Mouse (Mus musculus): Measurements from ENCODE around the gene Brinp2.

Brinp2 gene

GRCm38 (mm10) chr1:158221048-158221447 is 135.1 kb downstream of the Brinp2 start:
- DNase-seq (ENCODE audit: low spot score in 2 of 2) = no peak

- no peak for DNase-seq (ENCODE audit: low spot score in 2 of 2)
Observed at GRCm38 (mm10) chr1:158220148-158220547, 136.0 kb downstream of the Brinp2 start.

GRCm38 (mm10) chr1:158218750-158219149 is 137.4 kb downstream of the Brinp2 start:
- no peak for DNase-seq (ENCODE audit: low spot score in 2 of 2)

GRCm38 (mm10) chr1:158218294-158218693 is 137.8 kb downstream of the Brinp2 start:
- DNase-seq (ENCODE audit: low spot score in 2 of 2) = no peak

GRCm38 (mm10) chr1:158215581-158215980 is 140.5 kb downstream of the Brinp2 start:
- DNase-seq (ENCODE audit: low spot score in 2 of 2) = no peak

GRCm38 (mm10) chr1:158214743-158215142 is 141.4 kb downstream of the Brinp2 start:
- no peak for DNase-seq (ENCODE audit: low spot score in 2 of 2)

- no peak for DNase-seq (ENCODE audit: low spot score in 2 of 2)
Observed at GRCm38 (mm10) chr1:158213736-158214135, 142.4 kb downstream of the Brinp2 start.

GRCm38 (mm10) chr1:158207620-158208019 is 148.5 kb downstream of the Brinp2 start:
- DNase-seq (ENCODE audit: low spot score in 2 of 2) = no peak

GRCm38 (mm10) chr1:158202932-158203331 is 153.2 kb downstream of the Brinp2 start:
- no peak for DNase-seq (ENCODE audit: low spot score in 2 of 2)
